Mouse (Mus musculus): ENCODE data around the gene Slc38a1. TPM values are rescaled to one million over a fixed set of nuclear protein-coding genes. Genes with fewer than 3 reads are reported as not detected.

Slc38a1 gene
- polyA plus RNA-seq, 1 experiment from 2014 or later, result 139 TPM

DNA sequence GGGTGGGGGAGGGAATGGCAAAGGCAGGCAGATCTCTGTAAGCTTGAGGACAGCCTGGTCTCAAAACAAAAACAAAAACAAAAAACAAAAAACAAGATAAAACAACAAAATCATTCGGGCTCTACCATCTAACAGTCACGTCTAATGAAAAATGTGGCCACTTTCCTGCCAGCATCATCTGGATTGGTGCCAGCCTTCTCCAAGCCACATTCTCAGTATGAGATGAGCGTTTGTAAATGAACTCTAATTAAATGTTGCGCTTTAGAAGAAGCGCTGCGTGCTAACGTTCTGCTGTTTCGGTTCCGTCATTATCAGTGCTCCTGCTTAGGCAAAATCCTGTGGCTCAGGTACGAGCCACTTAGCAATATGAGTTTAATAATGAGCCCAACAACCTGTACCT lies 9.8 kb upstream of the Slc38a1 start:
- Histone ChIP-seq H3K27ac (ENCODE audit: low read depth, low read length) (no peak overlapping the region), H3K36me3 (ENCODE audit: control insufficient read depth, insufficient read depth, low read length) (no peaks in the 10 kb centered on the region), H3K4me3 (ENCODE audit: low read depth, low read length) (no peak overlapping the region), H3K9me3 (ENCODE audit: control insufficient read depth, low read length) (no peaks in the 10 kb centered on the region), H3K27me3 (ENCODE audit: control insufficient read depth, insufficient read depth, low read length) (no peaks in the 10 kb centered on the region), H3K9ac (ENCODE audit: low read length) (no peak overlapping the region), H3K4me1 (replicated peaks; ENCODE audit: control insufficient read depth, insufficient read depth, low read length) (no peaks in the 10 kb centered on the region), H3K4me2 (ENCODE audit: low read depth, low read length, severe bottlenecking) (no peak overlapping the region)
- 81% methylated on average over 10 of the region's 10 CpGs for WGBS
- DNase-seq (ENCODE audit: low spot score) (no peak), ATAC-seq (replicated peaks; ENCODE audit: low FRiP score) (no peak)

DNA sequence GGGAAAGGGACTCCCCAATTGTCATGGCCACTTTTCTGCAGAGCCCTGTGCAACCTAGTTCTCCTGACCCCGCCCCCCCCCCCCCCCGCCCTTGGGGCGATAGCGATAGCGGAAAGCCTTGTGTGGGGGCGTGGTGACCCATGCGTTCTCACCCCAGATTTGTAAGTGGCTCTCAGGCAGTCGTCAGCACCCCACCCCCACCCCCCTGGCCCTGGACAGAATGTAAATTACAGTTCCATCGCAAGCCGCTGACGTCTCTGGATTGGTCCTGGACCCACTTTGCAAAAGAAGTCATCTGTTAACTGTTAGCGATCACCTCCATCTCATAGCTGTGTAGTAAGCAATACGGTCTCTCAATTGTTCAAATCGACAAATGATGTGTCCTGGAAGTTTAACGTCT lies 4.7 kb upstream of the Slc38a1 start:
- no peak overlapping the region for H3K9ac ChIP-seq (ENCODE audit: low read length)
- no peaks in the 10 kb centered on the region for H3K9me3 ChIP-seq (ENCODE audit: control insufficient read depth, low read length)
- H3K27me3 ChIP-seq (ENCODE audit: control insufficient read depth, insufficient read depth, low read length), result no peaks in the 10 kb centered on the region
- H3K4me2 ChIP-seq (ENCODE audit: low read depth, low read length, severe bottlenecking), result no peak overlapping the region; the same call in 1 of the 2 replicates
- DNase-seq (ENCODE audit: low spot score) (no peak), ATAC-seq (replicated peaks; ENCODE audit: low FRiP score) (no peak)
- no peaks in the 10 kb centered on the region for H3K4me1 ChIP-seq (replicated peaks; ENCODE audit: control insufficient read depth, insufficient read depth, low read length)
- no peaks in the 10 kb centered on the region for H3K36me3 ChIP-seq (ENCODE audit: control insufficient read depth, insufficient read depth, low read length)
- no peak overlapping the region for H3K27ac ChIP-seq (ENCODE audit: low read depth, low read length)
- no peak overlapping the region for H3K4me3 ChIP-seq (ENCODE audit: low read depth, low read length)
- 43% methylated on average over 14 of the region's 15 CpGs for WGBS

DNA sequence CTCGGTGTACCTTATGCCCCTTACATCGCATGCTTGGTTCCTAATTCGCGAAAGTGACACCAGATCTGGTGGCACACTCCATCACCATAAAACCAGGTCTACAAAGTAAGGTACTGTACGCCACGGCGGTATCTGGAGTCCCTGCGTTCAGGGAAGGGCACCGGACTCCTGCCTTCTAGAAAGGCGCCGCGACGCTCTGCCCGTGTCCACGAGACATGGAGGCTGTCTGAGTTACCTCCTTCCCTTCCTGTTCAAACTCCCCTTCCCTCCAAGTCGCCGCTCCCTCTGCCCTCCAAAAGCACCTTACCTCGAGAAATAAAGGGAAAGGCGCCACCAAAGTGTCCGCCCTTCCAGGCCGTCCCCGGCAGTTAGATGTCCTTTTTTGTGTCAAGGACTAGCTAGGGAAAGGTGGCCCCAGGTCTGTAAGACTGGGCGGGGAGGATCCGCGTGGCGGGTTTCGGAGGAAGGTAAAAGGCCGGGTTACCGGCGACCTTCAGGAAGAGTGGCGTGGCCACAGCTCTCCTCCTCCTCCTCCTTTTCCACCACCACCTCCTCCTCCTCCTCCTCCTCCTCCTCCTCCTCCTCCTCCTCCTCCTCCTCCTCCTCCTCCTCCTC lies 785 bp downstream of the Slc38a1 start:
- Histone ChIP-seq H3K36me3 (ENCODE audit: control insufficient read depth, insufficient read depth, low read length) (no peaks in the 10 kb centered on the region; the same call in 1 of the 2 replicates), H3K4me2 (ENCODE audit: low read depth, low read length, severe bottlenecking) (peak overlapping the region; percentile 86), H3K4me1 (replicated peaks; ENCODE audit: control insufficient read depth, insufficient read depth, low read length) (0 out of 2 replicates have a peak, but pooled peaks cover 6% of the 10 kb centered on the region), H3K9ac (ENCODE audit: low read length) (peak overlapping the region; percentile 99), H3K9me3 (ENCODE audit: control insufficient read depth, low read length) (no peaks in the 10 kb centered on the region), H3K27ac (ENCODE audit: low read depth, low read length) (peak overlapping the region; percentile 98), H3K4me3 (ENCODE audit: low read depth, low read length) (peak overlapping the region; percentile 79), H3K27me3 (ENCODE audit: control insufficient read depth, insufficient read depth, low read length) (no peaks in the 10 kb centered on the region)
- DNase-seq (ENCODE audit: low spot score) (peak; percentile 80), ATAC-seq (replicated peaks; ENCODE audit: low FRiP score) (peak; percentile 14)
- WGBS, result under 1% methylated on average over 31 of the region's 31 CpGs

DNA sequence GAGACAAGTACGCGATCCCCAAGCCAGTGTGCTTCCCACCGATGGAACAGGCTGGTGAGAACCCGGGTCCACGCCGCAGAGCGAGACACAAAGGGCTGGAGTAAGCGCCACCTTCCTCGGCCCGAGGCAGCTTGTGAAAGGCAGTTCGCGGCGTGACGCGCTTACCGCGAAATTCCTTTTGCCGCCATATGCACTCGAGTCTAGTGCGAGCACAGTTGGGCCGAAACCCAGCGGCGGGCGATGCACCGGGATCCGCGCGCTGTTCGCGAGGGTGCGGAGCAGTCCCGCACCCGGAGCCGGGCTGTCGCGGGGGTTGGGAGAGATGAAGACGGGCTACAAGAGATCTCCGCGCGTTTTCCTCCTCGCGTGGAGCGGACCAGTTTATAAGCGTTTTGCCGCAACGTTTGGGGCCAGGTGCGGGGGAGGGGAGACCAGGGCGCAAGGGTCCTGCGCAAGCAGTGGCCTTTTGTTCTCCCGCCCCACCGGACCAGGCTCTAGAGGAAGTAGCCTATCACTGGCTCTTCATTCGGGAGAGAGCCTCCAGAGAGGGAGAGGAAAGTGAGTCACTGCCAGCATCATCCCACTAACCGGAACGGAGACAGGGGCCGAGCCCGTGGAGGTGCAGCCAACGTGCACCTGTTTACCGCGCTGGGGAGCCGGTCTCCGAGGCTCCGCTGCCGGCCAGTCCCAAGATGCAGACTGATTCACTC lies 1.4 kb downstream of the Slc38a1 start:
- H3K9ac ChIP-seq (ENCODE audit: low read length), result peak overlapping the region; percentile 99
- H3K4me1 ChIP-seq (replicated peaks; ENCODE audit: control insufficient read depth, insufficient read depth, low read length), result 0 out of 2 replicates have a peak, but pooled peaks cover 6% of the 10 kb centered on the region
- no peaks in the 10 kb centered on the region; the same call in 1 of the 2 replicates for H3K9me3 ChIP-seq (ENCODE audit: control insufficient read depth, low read length)
- under 1% methylated on average over 63 of the region's 63 CpGs for WGBS
- peak overlapping the region; percentile 79 for H3K4me3 ChIP-seq (ENCODE audit: low read depth, low read length)
- H3K27ac ChIP-seq (ENCODE audit: low read depth, low read length), result peak overlapping the region; percentile 98
- peak overlapping the region; percentile 86 for H3K4me2 ChIP-seq (ENCODE audit: low read depth, low read length, severe bottlenecking)
- peak; percentile 79 for ATAC-seq (replicated peaks; ENCODE audit: low FRiP score)
- H3K36me3 ChIP-seq (ENCODE audit: control insufficient read depth, insufficient read depth, low read length), result peaks cover 3% of the 10 kb centered on the region; the same call in 1 of the 2 replicates
- DNase-seq (ENCODE audit: low spot score), result peak; percentile 90
- no peaks in the 10 kb centered on the region for H3K27me3 ChIP-seq (ENCODE audit: control insufficient read depth, insufficient read depth, low read length)

DNA sequence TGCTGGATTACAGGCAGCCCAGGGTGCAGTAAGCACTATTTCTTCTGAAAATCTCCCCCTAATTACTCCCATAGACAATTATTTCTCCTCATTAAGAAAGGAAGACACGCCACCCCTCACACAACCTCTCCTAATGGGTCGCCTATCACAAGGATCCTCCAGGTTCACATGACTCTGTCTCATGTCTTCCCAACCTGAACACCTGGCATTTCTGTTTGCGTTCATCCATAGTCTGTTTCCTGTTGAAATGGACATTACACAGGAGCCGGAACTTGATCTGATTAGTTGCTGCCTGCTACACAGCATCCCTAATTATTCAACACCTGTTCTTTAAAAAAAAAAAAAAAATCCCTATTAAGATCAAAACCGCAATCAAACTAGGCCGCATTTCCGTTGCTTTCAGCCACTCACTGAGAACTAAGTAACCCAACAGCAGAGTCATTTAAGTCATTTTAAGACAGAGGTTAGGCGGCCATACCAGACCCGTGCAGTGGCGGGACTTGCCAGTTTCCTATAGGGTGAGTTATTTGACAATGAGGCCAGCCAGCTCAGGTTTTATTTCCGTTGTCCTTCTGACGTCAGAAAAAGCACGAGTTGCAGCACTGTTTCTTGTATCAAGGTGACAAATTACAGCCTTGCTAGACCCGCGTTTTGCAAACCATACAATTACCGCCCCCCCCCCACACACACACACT lies 2.3 kb downstream of the Slc38a1 start:
- WGBS, result 5% methylated on average over 16 of the region's 16 CpGs

DNA sequence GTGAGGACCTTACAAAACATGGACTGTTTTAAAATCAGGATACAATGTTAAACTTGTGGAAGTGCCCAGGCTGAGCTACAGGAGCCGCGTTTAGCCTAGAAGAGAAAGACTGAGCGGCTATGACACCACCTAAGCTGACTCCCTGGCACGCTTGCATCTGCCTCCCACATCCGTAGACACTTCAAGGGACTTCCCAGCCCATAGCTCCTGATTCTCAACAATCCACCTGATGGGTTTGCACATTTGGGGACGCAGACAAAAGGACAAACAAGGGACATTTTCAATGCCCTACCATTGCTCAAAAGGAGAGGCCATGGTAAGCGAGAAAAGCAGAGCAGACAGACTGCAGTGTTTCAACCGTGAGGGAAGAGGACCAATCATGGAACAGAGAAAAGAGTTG lies 3.1 kb downstream of the Slc38a1 start:
- H3K4me3 ChIP-seq (ENCODE audit: low read depth, low read length), result peak overlapping the region; percentile 79
- H3K27ac ChIP-seq (ENCODE audit: low read depth, low read length), result no peak overlapping the region
- H3K4me2 ChIP-seq (ENCODE audit: low read depth, low read length, severe bottlenecking), result peak overlapping the region; percentile 86
- H3K4me1 ChIP-seq (replicated peaks; ENCODE audit: control insufficient read depth, insufficient read depth, low read length), result 0 out of 2 replicates have a peak, but pooled peaks cover 6% of the 10 kb centered on the region
- WGBS, result 70% methylated on average over 8 of the region's 8 CpGs
- H3K36me3 ChIP-seq (ENCODE audit: control insufficient read depth, insufficient read depth, low read length), result peaks cover 9% of the 10 kb centered on the region; the same call in 1 of the 2 replicates
- peaks cover 3% of the 10 kb centered on the region; the same call in 1 of the 2 replicates for H3K9me3 ChIP-seq (ENCODE audit: control insufficient read depth, low read length)
- H3K27me3 ChIP-seq (ENCODE audit: control insufficient read depth, insufficient read depth, low read length), result no peaks in the 10 kb centered on the region
- H3K9ac ChIP-seq (ENCODE audit: low read length), result peak overlapping the region; percentile 99; the same call in 1 of the 2 replicates
- DNase-seq (ENCODE audit: low spot score) (no peak), ATAC-seq (replicated peaks; ENCODE audit: low FRiP score) (no peak)

More for the DNA sequence above, 2.3 kb downstream of the Slc38a1 start:
- H3K4me2 ChIP-seq (ENCODE audit: low read depth, low read length, severe bottlenecking), result peak overlapping the region; percentile 86
- ATAC-seq (replicated peaks; ENCODE audit: low FRiP score) (no peak), DNase-seq (ENCODE audit: low spot score) (peak; percentile 61)
- peak overlapping the region; percentile 79 for H3K4me3 ChIP-seq (ENCODE audit: low read depth, low read length)
- H3K27ac ChIP-seq (ENCODE audit: low read depth, low read length), result peak overlapping the region; percentile 98
- peaks cover 3% of the 10 kb centered on the region; the same call in 1 of the 2 replicates for H3K9me3 ChIP-seq (ENCODE audit: control insufficient read depth, low read length)
- 0 out of 2 replicates have a peak, but pooled peaks cover 6% of the 10 kb centered on the region for H3K4me1 ChIP-seq (replicated peaks; ENCODE audit: control insufficient read depth, insufficient read depth, low read length)
- H3K9ac ChIP-seq (ENCODE audit: low read length), result peak overlapping the region; percentile 99
- no peaks in the 10 kb centered on the region for H3K27me3 ChIP-seq (ENCODE audit: control insufficient read depth, insufficient read depth, low read length)
- H3K36me3 ChIP-seq (ENCODE audit: control insufficient read depth, insufficient read depth, low read length), result peaks cover 8% of the 10 kb centered on the region; the same call in 1 of the 2 replicates

DNA sequence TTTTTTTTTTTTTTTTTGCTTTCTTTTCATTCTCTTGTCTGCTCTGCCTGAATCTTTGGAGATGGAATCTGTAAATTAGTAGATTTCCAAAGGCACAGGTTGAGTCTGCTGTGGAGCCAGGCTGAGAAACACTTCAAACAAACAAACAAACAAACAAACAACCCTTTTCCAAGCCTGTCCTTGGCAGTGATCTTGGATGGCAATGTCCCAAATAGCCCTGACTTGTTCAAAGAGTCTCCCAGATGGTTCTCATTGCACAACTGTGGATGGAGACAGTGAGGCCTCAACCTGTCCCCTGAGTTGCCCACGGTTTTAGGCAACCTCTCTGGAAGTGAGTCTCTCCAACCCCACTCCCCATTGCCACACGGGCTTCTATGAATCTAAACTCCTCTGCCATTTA lies 4.1 kb downstream of the Slc38a1 start:
- Histone ChIP-seq H3K4me1 (replicated peaks; ENCODE audit: control insufficient read depth, insufficient read depth, low read length) (0 out of 2 replicates have a peak, but pooled peaks cover 6% of the 10 kb centered on the region), H3K9me3 (ENCODE audit: control insufficient read depth, low read length) (peaks cover 5% of the 10 kb centered on the region; the same call in 1 of the 2 replicates), H3K36me3 (ENCODE audit: control insufficient read depth, insufficient read depth, low read length) (peaks cover 14% of the 10 kb centered on the region; the same call in 1 of the 2 replicates), H3K27ac (ENCODE audit: low read depth, low read length) (no peak overlapping the region), H3K9ac (ENCODE audit: low read length) (no peak overlapping the region), H3K27me3 (ENCODE audit: control insufficient read depth, insufficient read depth, low read length) (no peaks in the 10 kb centered on the region), H3K4me2 (ENCODE audit: low read depth, low read length, severe bottlenecking) (no peak overlapping the region), H3K4me3 (ENCODE audit: low read depth, low read length) (no peak overlapping the region)
- no peak for DNase-seq (ENCODE audit: low spot score)
- 90% methylated on average over 2 of the region's 2 CpGs for WGBS
- no peak for ATAC-seq (replicated peaks; ENCODE audit: low FRiP score)

DNA sequence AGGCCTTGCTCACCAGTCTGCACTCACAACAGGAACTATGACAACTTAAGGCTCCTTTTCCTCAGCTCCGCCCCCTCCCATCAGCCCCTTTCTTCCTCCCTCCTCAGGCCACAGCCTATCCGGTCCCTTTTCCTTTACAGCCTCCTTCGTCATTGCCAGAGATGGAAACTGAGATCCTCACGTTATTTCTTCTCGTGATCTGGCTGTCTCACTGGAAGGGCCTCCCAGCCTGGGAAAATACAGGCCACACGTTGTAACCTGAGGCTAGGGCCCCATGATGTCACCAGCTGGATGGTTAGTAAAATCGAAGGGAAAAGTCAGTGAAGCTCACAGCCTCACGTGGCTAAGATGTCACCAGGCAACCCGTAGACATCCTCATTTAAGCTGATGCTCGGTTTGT lies 4.5 kb downstream of the Slc38a1 start:
- H3K4me3 ChIP-seq (ENCODE audit: low read depth, low read length), result no peak overlapping the region
- 85% methylated on average over 10 of the region's 10 CpGs for WGBS
- no peak overlapping the region for H3K4me2 ChIP-seq (ENCODE audit: low read depth, low read length, severe bottlenecking)
- peaks cover 9% of the 10 kb centered on the region; the same call in 1 of the 2 replicates for H3K9me3 ChIP-seq (ENCODE audit: control insufficient read depth, low read length)
- no peak overlapping the region for H3K9ac ChIP-seq (ENCODE audit: low read length)
- no peak for ATAC-seq (replicated peaks; ENCODE audit: low FRiP score)
- H3K27me3 ChIP-seq (ENCODE audit: control insufficient read depth, insufficient read depth, low read length), result no peaks in the 10 kb centered on the region
- H3K27ac ChIP-seq (ENCODE audit: low read depth, low read length), result no peak overlapping the region
- H3K36me3 ChIP-seq (ENCODE audit: control insufficient read depth, insufficient read depth, low read length), result peaks cover 18% of the 10 kb centered on the region; the same call in 1 of the 2 replicates
- H3K4me1 ChIP-seq (replicated peaks; ENCODE audit: control insufficient read depth, insufficient read depth, low read length), result 0 out of 2 replicates have a peak, but pooled peaks cover 6% of the 10 kb centered on the region
- no peak for DNase-seq (ENCODE audit: low spot score)
